Mouse (Mus musculus): ENCODE measurements around the gene Gad1. TPM values are rescaled to one million over a fixed set of nuclear protein-coding genes. Genes with fewer than 3 reads are reported as not detected.

Gad1 gene
- total and polyA plus RNA-seq, 2 experiments = not detected

DNA sequence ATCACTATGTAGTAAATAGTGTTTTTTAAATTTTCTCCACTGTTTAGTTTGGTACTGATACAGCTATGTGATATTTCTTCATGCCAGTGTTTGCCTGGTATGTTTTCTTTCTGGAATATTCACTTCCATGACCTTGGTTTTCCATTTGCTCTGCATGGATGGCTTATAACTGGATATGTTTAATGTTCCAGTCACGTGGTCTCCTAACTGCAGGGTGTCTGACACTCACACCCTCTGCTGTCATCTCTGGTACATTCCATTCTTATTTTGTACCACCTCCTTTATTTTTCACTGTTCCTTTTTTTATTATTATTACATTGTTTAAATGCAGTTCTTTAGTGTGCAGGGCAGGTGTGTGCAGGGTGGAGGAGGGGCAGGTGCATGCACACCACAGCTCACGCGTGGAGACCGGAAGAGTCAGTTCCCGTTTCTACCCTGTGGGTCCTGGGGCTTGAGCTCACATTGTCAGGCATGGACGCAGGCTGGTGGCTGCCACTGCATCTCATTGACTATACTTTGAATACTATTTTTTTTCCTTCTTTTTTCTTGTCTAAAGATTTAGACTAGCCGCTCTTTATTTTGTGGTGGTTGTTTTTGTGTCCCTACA is 62.0 kb downstream of the Gad1 start:
- no peaks in the 10 kb centered on the region for H3K36me3 ChIP-seq (ENCODE audit: control insufficient read depth, insufficient read depth, low read length)
- no peak for DNase-seq (ENCODE audit: extremely low read depth, low read depth, low spot score)
- no peaks in the 10 kb centered on the region for H3K79me2 ChIP-seq (ENCODE audit: control insufficient read depth, insufficient read depth, low read length)
- H3K4me1 ChIP-seq (ENCODE audit: control insufficient read depth, insufficient read depth, low read length) = no peaks in the 10 kb centered on the region
- H3K27me3 ChIP-seq (ENCODE audit: control insufficient read depth, insufficient read depth, low read length) = no peaks in the 10 kb centered on the region
- no peak overlapping the region for H3K4me3 ChIP-seq (ENCODE audit: insufficient read depth, low read depth, low read length)
- no peak overlapping the region for H3K27ac ChIP-seq (replicated peaks; ENCODE audit: insufficient read depth, low read depth, low read length)
- WGBS = 84% methylated on average over 7 of the region's 7 CpGs
- TF ChIP-seq CTCF (IDR thresholded peaks at IDR 0.05; ENCODE audit: low read depth, low read length) = no peak
- no peak for TF ChIP-seq POLR2A (IDR thresholded peaks at IDR 0.05; ENCODE audit: extremely low read depth, insufficient read depth, low read length)
- no peak overlapping the region for H3K9ac ChIP-seq (ENCODE audit: low read depth, low read length)

DNA sequence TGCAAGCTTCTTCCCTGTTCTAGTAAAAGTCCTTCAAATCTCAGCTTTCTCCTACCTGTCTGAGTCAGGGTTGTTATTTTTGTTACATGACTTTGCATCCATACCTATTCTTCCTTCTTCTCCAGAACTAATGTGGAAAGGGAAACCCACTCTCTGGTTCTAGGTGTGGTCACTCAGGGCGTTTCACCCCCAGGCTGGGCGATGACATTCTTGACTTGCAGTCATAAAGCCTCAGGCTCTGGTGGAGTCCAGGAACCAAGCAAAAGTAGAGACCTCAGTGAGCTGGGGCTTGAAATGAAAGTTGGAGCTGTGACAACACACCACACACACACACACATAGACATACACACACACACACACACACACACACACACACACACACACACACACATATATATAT is 63.2 kb downstream of the Gad1 start:
- 79% methylated on average over 2 of the region's 2 CpGs for WGBS
- no peaks in the 10 kb centered on the region for H3K36me3 ChIP-seq (ENCODE audit: control insufficient read depth, insufficient read depth, low read length)
- no peaks in the 10 kb centered on the region for H3K4me1 ChIP-seq (ENCODE audit: control insufficient read depth, insufficient read depth, low read length)
- H3K79me2 ChIP-seq (ENCODE audit: control insufficient read depth, insufficient read depth, low read length) = no peaks in the 10 kb centered on the region
- no peak for TF ChIP-seq CTCF (IDR thresholded peaks at IDR 0.05; ENCODE audit: low read depth, low read length)
- no peak for TF ChIP-seq POLR2A (IDR thresholded peaks at IDR 0.05; ENCODE audit: extremely low read depth, insufficient read depth, low read length)
- no peak overlapping the region for H3K27ac ChIP-seq (replicated peaks; ENCODE audit: insufficient read depth, low read depth, low read length)
- H3K9ac ChIP-seq (ENCODE audit: low read depth, low read length) = no peak overlapping the region
- DNase-seq (ENCODE audit: extremely low read depth, low read depth, low spot score) = no peak
- H3K4me3 ChIP-seq (ENCODE audit: insufficient read depth, low read depth, low read length) = no peak overlapping the region
- no peaks in the 10 kb centered on the region for H3K27me3 ChIP-seq (ENCODE audit: control insufficient read depth, insufficient read depth, low read length)

DNA sequence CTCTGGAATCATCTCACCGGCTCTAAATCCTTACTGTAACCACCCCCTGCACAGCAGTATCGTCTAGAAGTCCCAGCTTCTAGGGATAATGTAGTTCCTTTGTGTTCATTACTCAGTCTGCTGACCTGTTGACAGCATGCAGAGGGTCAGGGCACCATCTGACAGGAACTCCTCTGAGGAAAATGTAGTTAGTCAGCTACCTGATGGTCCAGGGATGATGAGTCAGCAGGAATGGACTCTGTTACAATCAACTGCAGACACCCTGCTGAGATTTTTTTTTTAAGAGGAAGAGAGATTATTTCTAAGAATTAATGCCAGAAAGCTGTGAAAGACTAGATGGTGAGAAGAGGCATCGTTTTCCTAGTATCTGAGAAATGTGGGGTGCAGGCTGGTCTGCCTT is 63.7 kb downstream of the Gad1 start:
- TF ChIP-seq CTCF (IDR thresholded peaks at IDR 0.05; ENCODE audit: low read depth, low read length) (no peak), POLR2A (IDR thresholded peaks at IDR 0.05; ENCODE audit: extremely low read depth, insufficient read depth, low read length) (no peak)
- no peak for DNase-seq (ENCODE audit: extremely low read depth, low read depth, low spot score)
- Histone ChIP-seq H3K79me2 (ENCODE audit: control insufficient read depth, insufficient read depth, low read length) (no peaks in the 10 kb centered on the region), H3K4me3 (ENCODE audit: insufficient read depth, low read depth, low read length) (no peak overlapping the region), H3K27ac (replicated peaks; ENCODE audit: insufficient read depth, low read depth, low read length) (no peak overlapping the region), H3K9ac (ENCODE audit: low read depth, low read length) (no peak overlapping the region), H3K4me1 (ENCODE audit: control insufficient read depth, insufficient read depth, low read length) (no peaks in the 10 kb centered on the region), H3K36me3 (ENCODE audit: control insufficient read depth, insufficient read depth, low read length) (no peaks in the 10 kb centered on the region), H3K27me3 (ENCODE audit: control insufficient read depth, insufficient read depth, low read length) (no peaks in the 10 kb centered on the region)
- 72% methylated on average over 3 of the region's 3 CpGs for WGBS

DNA sequence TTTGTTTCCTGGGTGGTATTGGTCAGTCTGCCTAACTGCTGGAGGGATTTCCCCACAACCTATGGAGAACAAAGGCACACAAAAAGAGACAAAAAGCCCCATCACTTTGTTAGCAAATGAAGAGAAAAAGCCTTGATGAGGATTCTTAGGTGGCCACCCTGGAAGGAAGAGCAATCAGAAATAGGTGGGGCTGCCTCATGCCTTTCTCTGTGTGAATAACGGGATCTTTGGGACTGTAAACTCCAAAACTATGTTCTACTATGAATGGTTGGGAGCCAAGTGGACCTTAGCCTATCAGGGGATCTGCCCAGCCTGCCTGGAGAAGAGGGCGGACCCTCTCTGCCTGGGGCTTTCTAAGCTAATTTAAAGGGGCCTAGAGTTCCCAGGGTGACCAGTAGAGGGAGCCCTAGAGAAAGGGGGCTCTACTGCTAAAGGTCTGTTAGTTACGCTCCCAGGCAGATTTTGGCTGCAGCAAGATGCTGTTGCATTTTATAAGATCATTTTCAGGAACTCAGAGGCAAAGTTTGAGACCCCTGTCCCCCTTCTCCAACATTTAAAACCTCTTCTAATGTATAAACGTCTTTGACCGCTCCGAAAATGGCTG is 66.5 kb downstream of the Gad1 start:
- Histone ChIP-seq H3K27me3 (ENCODE audit: control insufficient read depth, insufficient read depth, low read length) (no peaks in the 10 kb centered on the region), H3K4me1 (ENCODE audit: control insufficient read depth, insufficient read depth, low read length) (no peaks in the 10 kb centered on the region), H3K36me3 (ENCODE audit: control insufficient read depth, insufficient read depth, low read length) (no peaks in the 10 kb centered on the region), H3K4me3 (ENCODE audit: insufficient read depth, low read depth, low read length) (no peak overlapping the region), H3K79me2 (ENCODE audit: control insufficient read depth, insufficient read depth, low read length) (no peaks in the 10 kb centered on the region), H3K9ac (ENCODE audit: low read depth, low read length) (no peak overlapping the region), H3K27ac (replicated peaks; ENCODE audit: insufficient read depth, low read depth, low read length) (no peak overlapping the region)
- TF ChIP-seq POLR2A (IDR thresholded peaks at IDR 0.05; ENCODE audit: extremely low read depth, insufficient read depth, low read length) (no peak), CTCF (IDR thresholded peaks at IDR 0.05; ENCODE audit: low read depth, low read length) (peak; percentile 48; the same call in 1 of the 2 replicates)
- peak; percentile 56 for DNase-seq (ENCODE audit: extremely low read depth, low read depth, low spot score)
- WGBS = 74% methylated on average over 6 of the region's 6 CpGs

DNA sequence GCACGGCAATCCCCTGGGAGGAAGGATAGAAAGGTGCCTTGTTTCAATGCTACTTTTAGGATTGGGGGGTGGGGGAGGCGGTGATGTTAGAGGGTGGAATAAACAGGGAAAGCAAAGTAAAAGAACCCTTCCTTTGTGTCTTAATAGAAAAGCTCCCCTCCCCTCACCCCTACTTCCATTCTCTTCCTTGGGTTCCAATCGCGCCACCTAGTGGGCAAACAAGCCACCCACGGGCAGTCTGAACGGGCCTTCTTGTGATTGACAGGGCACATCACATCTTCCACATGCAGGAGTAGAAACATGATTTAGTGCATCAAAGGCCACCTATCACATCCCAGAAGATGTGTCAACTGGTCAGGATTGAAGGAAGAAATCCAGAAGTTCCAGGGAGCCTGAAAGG is 67.4 kb downstream of the Gad1 start:
- no peaks in the 10 kb centered on the region for H3K27me3 ChIP-seq (ENCODE audit: control insufficient read depth, insufficient read depth, low read length)
- no peaks in the 10 kb centered on the region for H3K4me1 ChIP-seq (ENCODE audit: control insufficient read depth, insufficient read depth, low read length)
- H3K36me3 ChIP-seq (ENCODE audit: control insufficient read depth, insufficient read depth, low read length) = no peaks in the 10 kb centered on the region
- TF ChIP-seq CTCF (IDR thresholded peaks at IDR 0.05; ENCODE audit: low read depth, low read length) (peak; percentile 61), POLR2A (IDR thresholded peaks at IDR 0.05; ENCODE audit: extremely low read depth, insufficient read depth, low read length) (no peak)
- no peak overlapping the region for H3K27ac ChIP-seq (replicated peaks; ENCODE audit: insufficient read depth, low read depth, low read length)
- DNase-seq (ENCODE audit: extremely low read depth, low read depth, low spot score) = no peak
- H3K79me2 ChIP-seq (ENCODE audit: control insufficient read depth, insufficient read depth, low read length) = no peaks in the 10 kb centered on the region
- no peak overlapping the region for H3K4me3 ChIP-seq (ENCODE audit: insufficient read depth, low read depth, low read length)
- H3K9ac ChIP-seq (ENCODE audit: low read depth, low read length) = no peak overlapping the region
- WGBS = 36% methylated on average over 6 of the region's 6 CpGs

DNA sequence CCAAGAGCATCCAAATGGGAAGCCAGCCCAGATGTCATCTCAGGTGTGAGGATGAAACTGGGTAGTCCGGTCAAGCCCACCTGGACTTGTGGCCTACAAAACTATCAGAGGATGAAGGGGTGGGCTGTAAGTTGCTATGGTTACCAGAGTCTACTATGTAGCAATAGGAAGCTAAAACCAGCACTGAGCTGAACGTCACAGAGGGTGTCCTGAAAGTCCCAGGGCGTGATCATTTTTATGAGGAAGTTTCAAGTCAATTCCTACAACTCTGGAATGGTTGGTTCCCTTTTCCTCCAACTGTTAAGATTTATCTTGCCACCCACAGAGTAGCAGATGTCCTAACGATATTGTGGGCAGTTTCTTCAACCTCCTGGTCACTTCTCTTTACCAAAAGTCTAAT is 69.4 kb downstream of the Gad1 start:
- DNase-seq (ENCODE audit: extremely low read depth, low read depth, low spot score) = no peak
- TF ChIP-seq CTCF (IDR thresholded peaks at IDR 0.05; ENCODE audit: low read depth, low read length) (no peak), POLR2A (IDR thresholded peaks at IDR 0.05; ENCODE audit: extremely low read depth, insufficient read depth, low read length) (no peak)
- no peak overlapping the region for H3K9ac ChIP-seq (ENCODE audit: low read depth, low read length)
- WGBS = 75% methylated on average over 4 of the region's 4 CpGs
- no peaks in the 10 kb centered on the region for H3K36me3 ChIP-seq (ENCODE audit: control insufficient read depth, insufficient read depth, low read length)
- no peaks in the 10 kb centered on the region for H3K27me3 ChIP-seq (ENCODE audit: control insufficient read depth, insufficient read depth, low read length)
- H3K79me2 ChIP-seq (ENCODE audit: control insufficient read depth, insufficient read depth, low read length) = no peaks in the 10 kb centered on the region
- H3K4me1 ChIP-seq (ENCODE audit: control insufficient read depth, insufficient read depth, low read length) = no peaks in the 10 kb centered on the region
- no peak overlapping the region for H3K4me3 ChIP-seq (ENCODE audit: insufficient read depth, low read depth, low read length)
- no peak overlapping the region for H3K27ac ChIP-seq (replicated peaks; ENCODE audit: insufficient read depth, low read depth, low read length)

Measured in liver, adult 2 months (tissue).